Mouse (Mus musculus) kidney, postnatal 4 days (tissue): Measurements from ENCODE around the gene Tmem107.
A peak's percentile ranks its signal among the peaks of the same experiment; 100 is the strongest.
"Not testable (repeated sequence)": the region's sequence is repeated elsewhere in the genome, so short reads cannot be mapped to it uniquely, and the experiment has no call there.

Source experiments
- DNase-seq, 2 experiments: peaks; one replicate each; pipeline ENCODE4 v3.0.0; 2021; ENCODE audit warnings: mixed read lengths in 2 of 2

The Tmem107 gene

GRCm38 (mm10) chr11:69076572-69076971 lies 6.0 kb downstream of the Tmem107 start:
- DNase-seq, result no peak

GRCm38 (mm10) chr11:69077316-69077715 lies 6.7 kb downstream of the Tmem107 start:
- no peak for DNase-seq

GRCm38 (mm10) chr11:69078041-69078440 lies 7.4 kb downstream of the Tmem107 start:
- DNase-seq, result no peak

- no peak for DNase-seq
These were observed 8.3 kb downstream of the Tmem107 start for GRCm38 (mm10) chr11:69078805-69079438.

- no peak for DNase-seq
These were observed 9.7 kb downstream of the Tmem107 start for GRCm38 (mm10) chr11:69080102-69080854.

- no peak for DNase-seq
These were observed 10.2 kb downstream of the Tmem107 start for GRCm38 (mm10) chr11:69080855-69081222.

GRCm38 (mm10) chr11:69081613-69082012 lies 11.0 kb downstream of the Tmem107 start:
- no peak for DNase-seq

GRCm38 (mm10) chr11:69085608-69086007 lies 15.0 kb downstream of the Tmem107 start:
- no peak for DNase-seq

- no peak for DNase-seq
These were observed 15.8 kb downstream of the Tmem107 start for GRCm38 (mm10) chr11:69086390-69086789.

GRCm38 (mm10) chr11:69087082-69087481 lies 16.5 kb downstream of the Tmem107 start:
- DNase-seq, result peak; percentile 73 to 84

- DNase-seq, result no peak
These were observed 17.0 kb downstream of the Tmem107 start for GRCm38 (mm10) chr11:69087597-69087996.

GRCm38 (mm10) chr11:69088103-69088855 lies 17.7 kb downstream of the Tmem107 start, which contains the start of gene Vamp2:
Gene Vamp2 (plus strand): TSS chr11:69088490.
- DNase-seq, result peak; percentile 94 to 96

GRCm38 (mm10) chr11:69088856-69089615 lies 18.4 kb downstream of the Tmem107 start:
- DNase-seq, result no peak

GRCm38 (mm10) chr11:69089616-69090290 lies 19.1 kb downstream of the Tmem107 start:
- DNase-seq, result no peak

GRCm38 (mm10) chr11:69090367-69090766 lies 19.8 kb downstream of the Tmem107 start:
- no peak for DNase-seq

GRCm38 (mm10) chr11:69091566-69092385 lies 21.2 kb downstream of the Tmem107 start:
- DNase-seq, result no peak

GRCm38 (mm10) chr11:69092386-69092751 lies 21.8 kb downstream of the Tmem107 start:
- DNase-seq, result peak; percentile 93 to 94

GRCm38 (mm10) chr11:69092871-69093270 lies 22.3 kb downstream of the Tmem107 start:
- no peak for DNase-seq

GRCm38 (mm10) chr11:69093856-69094255 lies 23.2 kb downstream of the Tmem107 start:
- DNase-seq, result not testable (repeated sequence)

GRCm38 (mm10) chr11:69094697-69095429 lies 24.3 kb downstream of the Tmem107 start, which contains the start of gene Per1:
Gene Per1 (plus strand): TSS chr11:69095217.
- DNase-seq, result peak; percentile 98 to 99
